Mouse (Mus musculus) C3H10T1/2 (cell line): ENCODE data around the gene Olfr390. TPM values are rescaled to one million over a fixed set of nuclear protein-coding genes. Genes with fewer than 3 reads are reported as not detected.

ENCODE experiments used
- polyA plus RNA-seq, 2 experiments: library from polyadenylated mRNA; unstranded; fragments of >200 nt; fragmentation: generic; extraction: Trizol; gene quantifications; one replicate each; pipeline ENCODE4 v1.2.1; 2012; ENCODE audit warnings: missing spikeins in 2 of 2

Gene Olfr390
- not detected for polyA plus RNA-seq

DNA sequence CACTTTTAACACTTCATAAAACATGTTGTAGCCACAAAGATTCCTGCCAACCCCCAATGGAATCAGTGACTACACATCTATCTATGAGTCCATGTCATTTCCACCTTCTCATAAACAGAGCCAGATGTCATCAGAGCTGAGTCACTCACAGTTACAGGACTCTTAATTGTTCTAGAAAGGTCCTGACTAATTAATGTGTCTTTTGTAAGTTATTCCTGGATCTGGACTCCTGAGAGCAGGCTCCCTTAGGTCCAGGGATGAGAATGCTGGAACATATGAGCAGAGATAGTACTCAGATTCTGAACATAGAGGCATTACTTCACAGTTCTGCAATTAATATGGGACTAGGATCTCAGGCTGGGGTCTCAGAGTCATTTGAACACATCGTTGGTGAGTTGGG lies at the start of gene Olfr390:
Gene Olfr390, plus strand, starts transcription at position 301 of the 400 bp plus-strand sequence.

DNA sequence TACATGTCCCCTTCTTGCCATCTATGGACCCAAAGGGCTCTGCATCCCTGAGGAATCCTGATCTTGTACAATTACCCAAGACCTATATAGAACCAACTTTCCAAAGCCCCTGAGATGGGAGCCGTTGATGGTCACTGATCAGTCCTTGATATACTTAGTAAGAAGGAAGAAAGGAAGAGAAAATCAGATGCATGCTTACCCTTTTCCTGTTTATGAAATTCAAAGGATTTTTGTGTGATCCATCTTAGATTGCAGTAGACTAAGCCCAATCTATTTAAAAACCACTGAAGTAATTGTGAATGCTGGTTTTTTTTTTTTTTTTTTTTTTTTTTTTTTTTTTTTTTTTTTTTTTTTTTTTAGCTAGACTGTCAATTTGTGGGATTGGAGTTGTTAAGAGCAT lies 2.2 kb upstream of the Olfr390 start, which contains the start of gene Olfr389:
Gene Olfr389, minus strand, starts transcription at position 101 of the 400 bp plus-strand sequence.

DNA sequence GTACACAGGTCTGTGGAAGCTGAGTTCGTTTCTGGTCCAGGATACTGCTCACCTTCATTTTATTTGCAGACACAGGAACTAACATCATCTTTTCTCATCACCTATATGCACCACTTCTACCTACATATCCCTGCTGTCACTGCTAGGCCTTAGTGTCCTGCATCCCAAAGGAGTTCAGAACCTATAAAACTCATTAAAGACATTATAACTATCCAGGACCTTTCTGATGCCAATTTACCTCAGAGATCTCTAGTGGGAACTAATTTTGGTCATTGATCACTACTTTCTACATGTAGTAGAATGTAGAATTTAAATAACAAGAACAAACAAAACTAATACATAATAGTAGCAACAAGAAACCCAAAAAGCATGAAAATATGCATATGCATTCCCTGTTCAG lies 20.2 kb downstream of the Olfr390 start, which contains the start of gene Olfr391-ps:
Gene Olfr391-ps, minus strand, starts transcription at position 101 of the 400 bp plus-strand sequence.

DNA sequence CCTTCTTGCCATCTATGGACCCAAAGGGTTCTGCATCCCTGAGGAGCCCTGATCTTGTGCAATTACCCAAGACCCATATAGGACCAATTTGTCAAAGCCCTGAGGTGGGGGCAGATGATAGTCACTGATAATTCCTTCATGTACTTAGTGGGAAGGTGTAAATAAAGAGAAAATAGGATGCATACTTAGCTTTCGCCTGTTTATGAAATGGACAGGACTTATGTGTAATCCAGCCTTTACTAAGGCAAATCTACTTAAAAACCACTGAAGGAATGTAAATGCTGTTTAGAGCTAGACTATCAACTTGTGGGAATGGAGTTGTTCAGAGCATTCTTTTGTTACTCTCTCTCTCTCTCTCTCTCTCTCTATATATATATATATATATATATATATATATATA lies 34.2 kb downstream of the Olfr390 start, which contains the start of gene Olfr392:
Gene Olfr392, minus strand, starts transcription at position 101 of the 400 bp plus-strand sequence.

Other genes with a start within 250 kb of the Olfr390 start
- gene Olfr385, start 190.0 kb upstream of the Olfr390 start, polyA plus RNA-seq, result not detected
- not detected for gene Olfr384, start 184.4 kb upstream of the Olfr390 start, polyA plus RNA-seq
- not detected for gene Zfp735, start 94.2 kb upstream of the Olfr390 start, polyA plus RNA-seq
- not detected for gene Olfr389, start 2.3 kb upstream of the Olfr390 start, polyA plus RNA-seq
- gene Olfr391-ps, start 20.1 kb downstream of the Olfr390 start, polyA plus RNA-seq, result not detected
- not detected for gene Olfr392, start 34.1 kb downstream of the Olfr390 start, polyA plus RNA-seq
- gene Olfr393, start 68.5 kb downstream of the Olfr390 start, polyA plus RNA-seq, result not detected
- gene Olfr394, start 107.8 kb downstream of the Olfr390 start, polyA plus RNA-seq, result not detected
- gene Olfr395, start 126.3 kb downstream of the Olfr390 start, polyA plus RNA-seq, result not detected
- not detected for gene Olfr23, start 153.7 kb downstream of the Olfr390 start, polyA plus RNA-seq
- not detected for gene Olfr397, start 177.9 kb downstream of the Olfr390 start, polyA plus RNA-seq
- gene Olfr398, start 207.4 kb downstream of the Olfr390 start, polyA plus RNA-seq, result not detected